Mouse (Mus musculus) kidney, adult 2 months (tissue): ENCODE measurements at regions not wholly inside any gene's neighbourhood (a gene's known extent, or its start where the extent isn't known, plus 50 kb on each side); places are given as distances from the start of the nearest gene placed in this dataset.

Experiments
- CTCF ChIP-seq: fragments of 200-500 bp; conservative IDR thresholded peaks from 2 replicates; pipeline ENCODE4 v1.5.1; 2011; ENCODE audit warnings: low read depth, mild to moderate bottlenecking, control low read depth, low read length, moderate library complexity, mixed read lengths; ENCODE audit not compliant: insufficient read depth, insufficient read length
- POLR2A ChIP-seq: fragments of 200-500 bp; IDR thresholded peaks from one replicate; pipeline ENCODE4 v1.6.1; 2011; ENCODE audit warnings: low read depth, low read length, control low read depth

DNA sequence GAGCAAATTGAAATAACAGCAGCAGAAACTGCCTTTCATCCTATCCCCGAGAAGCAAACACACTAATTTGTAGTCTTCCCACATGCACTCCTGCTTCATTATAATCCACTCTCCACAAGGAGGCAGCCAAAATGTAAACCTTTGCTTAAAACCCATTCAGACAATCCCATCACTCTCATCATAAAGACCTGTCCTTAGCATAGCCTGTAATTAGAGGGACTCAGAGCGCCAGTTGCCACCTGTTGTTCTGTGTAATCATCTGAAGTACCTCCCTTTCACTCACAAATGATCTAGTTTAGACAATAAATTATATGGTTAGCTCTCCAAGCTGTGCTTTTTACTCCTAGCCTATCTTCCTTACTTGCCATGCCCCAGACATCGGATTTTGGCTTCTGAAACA is 415.0 kb downstream of the Pla2g4a start:
- TF ChIP-seq POLR2A = no peak
- no peak for TF ChIP-seq CTCF
